ENCODE assay signal across 12 mouse cellular contexts in genomic region chr13:71804032-71804958, GRCm38 (mm10).
A peak's percentile ranks its signal among the peaks of the same experiment; 100 is the strongest.
DNase-seq lines count a peak whose midpoint lies in the region; ATAC-seq and TF ChIP-seq lines count a peak whose summit lies in the region.
"Had no signal": no experiment of that assay in that cellular context is flagged by ENCODE, and none has a peak within 500 bp of the region (broad histone marks: within the 10 kb centered on the region; RNA-seq: fewer than 3 reads in every experiment).

No protein-coding gene starts in this region.

- H3K27ac ChIP-seq in MEL (ENCODE audit: control insufficient read depth, low read depth, low read length): no peak overlapping the region
- H3K27ac ChIP-seq in forebrain, embryonic 16.5 days (ENCODE audit: low read length): no peak overlapping the region
- H3K27ac ChIP-seq in midbrain, embryonic 13.5 days: no peak overlapping the region
- H3K27ac ChIP-seq: limb, embryonic 12.5 days; lung, embryonic 15.5 days had no signal

- intact Hi-C loops in heart, postnatal 36 days (cut with DNase I): loop anchor here (10.0 kb wide), 2 partner anchors 349 to 1121 kb away; no protein-coding TSS in a partner anchor

- TF ChIP-seq RAD21 in MEL (IDR thresholded peaks at IDR 0.05; ENCODE audit: low read depth, low read length): no peak

- peak; percentile 52; the same call in 1 of the 2 replicates for ATAC-seq in forebrain, embryonic 16.5 days
- ATAC-seq in midbrain, embryonic 13.5 days: peak; percentile 86
- ATAC-seq: CD4-positive, CD25-positive, alpha-beta regulatory T cell, adult 4 months had no signal

- no peaks in the 10 kb centered on the region for H3K4me1 ChIP-seq in MEL (ENCODE audit: control insufficient read depth in 1 of 2, insufficient read depth in 2 of 2, low read length in 2 of 2)
- no peaks in the 10 kb centered on the region for H3K4me1 ChIP-seq in forebrain, embryonic 16.5 days (replicated peaks; ENCODE audit: control insufficient read depth, insufficient read depth, low read length)
- peaks cover 7% of the 10 kb centered on the region; the same call in 1 of the 2 replicates for H3K4me1 ChIP-seq in midbrain, embryonic 13.5 days (replicated peaks)
- H3K4me1 ChIP-seq: lung, embryonic 15.5 days had no signal

- H3K36me3 ChIP-seq in MEL (ENCODE audit: control insufficient read depth in 1 of 2, insufficient read depth in 2 of 2, low read length in 2 of 2): no peaks in the 10 kb centered on the region
- H3K36me3 ChIP-seq in forebrain, embryonic 16.5 days (ENCODE audit: control insufficient read depth, insufficient read depth): no peaks in the 10 kb centered on the region
- H3K36me3 ChIP-seq in midbrain, embryonic 13.5 days: no peaks in the 10 kb centered on the region
- H3K36me3 ChIP-seq: limb, embryonic 12.5 days; lung, embryonic 15.5 days had no signal

- H3K9me3 ChIP-seq in MEL (replicated peaks; ENCODE audit: insufficient read depth, low read length): no peaks in the 10 kb centered on the region
- no peaks in the 10 kb centered on the region for H3K9me3 ChIP-seq in forebrain, embryonic 16.5 days (ENCODE audit: control insufficient read depth, low read length)
- H3K9me3 ChIP-seq in midbrain, embryonic 13.5 days: no peaks in the 10 kb centered on the region
- H3K9me3 ChIP-seq: limb, embryonic 12.5 days; lung, embryonic 15.5 days had no signal

- no peaks in the 10 kb centered on the region for H3K27me3 ChIP-seq in MEL (ENCODE audit: control insufficient read depth in 1 of 2, insufficient read depth in 2 of 2, low read length in 2 of 2)
- no peaks in the 10 kb centered on the region for H3K27me3 ChIP-seq in forebrain, embryonic 16.5 days (replicated peaks; ENCODE audit: control insufficient read depth, insufficient read depth, low read length)
- H3K27me3 ChIP-seq in midbrain, embryonic 13.5 days: no peaks in the 10 kb centered on the region
- H3K27me3 ChIP-seq: limb, embryonic 12.5 days; lung, embryonic 15.5 days had no signal

- 51% methylated on average over 16 of the region's 16 CpGs for WGBS in forebrain, embryonic 16.5 days
- WGBS in midbrain, embryonic 13.5 days: 49% methylated on average over 16 of the region's 16 CpGs

- peak; percentile 1 for DNase-seq in MEL (ENCODE audit: low read depth, low spot score)
- peak; percentile 2 to 12 for DNase-seq in cerebellum, adult 18-20 months
- no peak for DNase-seq in lung, postnatal 4 days
- no peak for DNase-seq in heart, adult 18-20 months
- DNase-seq in heart, postnatal 36 days: no peak
- DNase-seq: heart, adult 11 months; kidney, postnatal 10 days had no signal

- no peak overlapping the region for H3K4me3 ChIP-seq in MEL (ENCODE audit: control insufficient read depth in 1 of 2, insufficient read depth in 1 of 2, low read depth in 2 of 2, low read length in 2 of 2)
- no peak overlapping the region for H3K4me3 ChIP-seq in forebrain, embryonic 16.5 days (replicated peaks; ENCODE audit: low read length)
- no peak overlapping the region for H3K4me3 ChIP-seq in midbrain, embryonic 13.5 days (replicated peaks)
- H3K4me3 ChIP-seq: limb, embryonic 12.5 days; lung, embryonic 15.5 days had no signal

- H3K9ac ChIP-seq in MEL (ENCODE audit: control insufficient read depth, low read depth, low read length, poor library complexity, severe bottlenecking): no peak overlapping the region
- no peak overlapping the region for H3K9ac ChIP-seq in forebrain, embryonic 16.5 days (replicated peaks; ENCODE audit: low read depth, low read length)
- no peak overlapping the region for H3K9ac ChIP-seq in midbrain, embryonic 13.5 days (replicated peaks)
- H3K9ac ChIP-seq: limb, embryonic 12.5 days; lung, embryonic 15.5 days had no signal

- H3K4me2 ChIP-seq in forebrain, embryonic 16.5 days (ENCODE audit: low read length): no peak overlapping the region
- no peak overlapping the region for H3K4me2 ChIP-seq in midbrain, embryonic 13.5 days (replicated peaks)
- H3K4me2 ChIP-seq: limb, embryonic 12.5 days; lung, embryonic 15.5 days had no signal

- no peak for TF ChIP-seq CTCF in MEL (IDR thresholded peaks at IDR 0.05 in 2 of 3, conservative IDR thresholded peaks at IDR 0.05 in 1 of 3; ENCODE audit: control insufficient read depth in 1 of 3, insufficient read depth in 1 of 3, low read depth in 2 of 3, low read length in 3 of 3, poor library complexity in 1 of 3, severe bottlenecking in 1 of 3)

- no peak for TF ChIP-seq POLR2A in MEL (IDR thresholded peaks at IDR 0.05; ENCODE audit: control insufficient read depth in 1 of 2, insufficient read depth in 1 of 2, low read depth in 1 of 2, low read length in 2 of 2, poor library complexity in 1 of 2)

- no peak for TF ChIP-seq EP300 in MEL (IDR thresholded peaks at IDR 0.05; ENCODE audit: low read depth in 1 of 2, low read length in 2 of 2)

- H3K79me2 ChIP-seq in MEL (ENCODE audit: control insufficient read depth, insufficient read depth, low read length, poor library complexity): no peaks in the 10 kb centered on the region

TF ChIP-seq in MEL, 35 proteins besides CTCF, POLR2A, EP300 and RAD21:
- no peak for TF ChIP-seq POLR2AphosphoS5 (IDR thresholded peaks at IDR 0.05; ENCODE audit: borderline replicate concordance, low read depth, low read length)
- no peak for TF ChIP-seq ETS1 (IDR thresholded peaks at IDR 0.05; ENCODE audit: low read depth, low read length)
- TF ChIP-seq GATA1 (IDR thresholded peaks at IDR 0.05; ENCODE audit: low read depth, low read length): no peak
- no peak for TF ChIP-seq RCOR1 (IDR thresholded peaks at IDR 0.05; ENCODE audit: low read depth, low read length)
- no peak for TF ChIP-seq HCFC1 (IDR thresholded peaks at IDR 0.05; ENCODE audit: low read depth, low read length)
- peak; percentile 80; the same call in 1 of the 2 replicates for TF ChIP-seq MAFK (IDR thresholded peaks at IDR 0.05; ENCODE audit: borderline replicate concordance, low read depth, low read length)
- TF ChIP-seq SMC3 (IDR thresholded peaks at IDR 0.05; ENCODE audit: low read depth, low read length): no peak
- no peak for TF ChIP-seq CHD2 (IDR thresholded peaks at IDR 0.05; ENCODE audit: low read length)

Comparison
In these comparisons a context has a peak if more than half of its experiments do, and no peak if none do; other contexts are left out.
1. DNase-seq: peak in MEL (single experiment) and cerebellum, adult 18-20 months (2 of 2); none in lung, postnatal 4 days (0 of 2), heart, adult 18-20 months (0 of 2) and heart, postnatal 36 days (0 of 2).